Mouse (Mus musculus): ENCODE measurements around the gene Kdf1. TPM values are rescaled to one million over a fixed set of nuclear protein-coding genes. Genes with fewer than 3 reads are reported as not detected.

Gene Kdf1
- polyA plus RNA-seq (2014; fragmentation: Nextera tagmentation; extraction: Ambion mirVana), result 0.20 and 0.58 TPM in 2 replicates

DNA sequence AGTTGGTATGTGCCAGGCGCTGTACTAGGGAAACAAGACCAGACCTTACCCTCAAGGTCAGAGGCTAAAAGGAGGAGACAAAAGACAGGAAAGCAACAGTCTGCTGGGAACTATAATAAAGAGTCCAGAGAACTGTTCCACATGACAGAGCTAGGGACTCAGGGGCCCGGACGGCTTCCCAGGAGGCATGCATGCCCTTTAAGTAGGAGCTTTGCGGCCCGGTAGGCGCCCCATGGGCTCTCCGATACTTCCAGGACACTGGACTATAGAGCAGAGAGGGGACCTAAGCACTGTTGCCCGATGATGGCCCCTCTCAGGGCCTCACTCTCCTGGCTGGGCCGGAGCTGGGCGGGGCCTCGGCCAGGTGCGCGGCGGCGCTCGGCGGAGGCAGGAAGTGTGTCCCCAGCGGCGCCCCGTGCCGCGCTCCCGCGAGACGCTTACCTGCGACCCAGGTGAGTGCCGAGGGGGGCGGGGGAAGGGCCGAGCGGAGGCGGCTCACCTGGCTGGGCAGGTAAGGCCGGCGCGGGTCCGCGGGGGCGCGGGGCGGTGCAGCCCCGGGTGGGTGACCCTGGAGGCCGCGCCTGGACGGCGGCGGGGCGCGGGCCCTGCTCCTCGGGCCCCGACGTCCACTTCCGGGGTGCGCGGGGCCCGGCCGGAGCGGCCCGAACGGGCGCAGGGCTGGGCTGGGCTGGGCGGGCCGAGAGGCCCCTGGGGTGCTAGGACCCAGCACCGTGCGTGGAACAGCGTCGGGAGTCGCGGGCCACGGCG, at the start of gene Kdf1:
TSS of gene Kdf1 (plus strand) at position 363 of the 768 bp plus-strand sequence.
- H3K36me3 ChIP-seq (ENCODE audit: control insufficient read depth, insufficient read depth, low read length), result no peaks in the 10 kb centered on the region
- peaks cover 36% of the 10 kb centered on the region for H3K27me3 ChIP-seq (ENCODE audit: control insufficient read depth, insufficient read depth, low read length)
- H3K4me2 ChIP-seq (ENCODE audit: low read depth, low read length), result peak within 1 kb of the TSS; percentile 26; the same call in 1 of the 2 replicates
- H3K9ac ChIP-seq (replicated peaks; ENCODE audit: low read depth, low read length), result no peak within 1 kb of the TSS
- ATAC-seq (ENCODE audit: low read depth), result no peak
- no peak within 1 kb of the TSS for H3K27ac ChIP-seq (ENCODE audit: low read depth, low read length)
- H3K9me3 ChIP-seq (ENCODE audit: control insufficient read depth, low read length), result no peaks in the 10 kb centered on the region
- no peaks in the 10 kb centered on the region for H3K4me1 ChIP-seq (ENCODE audit: control insufficient read depth, insufficient read depth, low read length)
- 4% methylated on average over 59 of the region's 69 CpGs for WGBS
- H3K4me3 ChIP-seq (ENCODE audit: low read depth, low read length), result peak within 1 kb of the TSS; percentile 21; the same call in 1 of the 2 replicates

- 11% methylated on average over 12 of the region's 12 CpGs for WGBS
- no peak overlapping the region for H3K9ac ChIP-seq (replicated peaks; ENCODE audit: low read depth, low read length)
- no peaks in the 10 kb centered on the region for H3K36me3 ChIP-seq (ENCODE audit: control insufficient read depth, insufficient read depth, low read length)
- H3K4me1 ChIP-seq (ENCODE audit: control insufficient read depth, insufficient read depth, low read length), result no peaks in the 10 kb centered on the region
- H3K4me2 ChIP-seq (ENCODE audit: low read depth, low read length), result no peak overlapping the region
- ATAC-seq (ENCODE audit: low read depth), result no peak
- no peaks in the 10 kb centered on the region for H3K9me3 ChIP-seq (ENCODE audit: control insufficient read depth, low read length)
- H3K27me3 ChIP-seq (ENCODE audit: control insufficient read depth, insufficient read depth, low read length), result no peaks in the 10 kb centered on the region; the same call in 1 of the 2 replicates
- no peak overlapping the region for H3K27ac ChIP-seq (ENCODE audit: low read depth, low read length)
- no peak overlapping the region for H3K4me3 ChIP-seq (ENCODE audit: low read depth, low read length)
Measured at GRCm38 (mm10) chr4:133469122-133469521, 49.6 kb upstream of the Kdf1 start.

GRCm38 (mm10) chr4:133471135-133471821, 47.5 kb upstream of the Kdf1 start:
- ATAC-seq (ENCODE audit: low read depth), result no peak
- no peaks in the 10 kb centered on the region for H3K36me3 ChIP-seq (ENCODE audit: control insufficient read depth, insufficient read depth, low read length)
- no peaks in the 10 kb centered on the region for H3K4me1 ChIP-seq (ENCODE audit: control insufficient read depth, insufficient read depth, low read length)
- H3K9me3 ChIP-seq (ENCODE audit: control insufficient read depth, low read length), result no peaks in the 10 kb centered on the region
- WGBS, result 83% methylated on average over 7 of the region's 7 CpGs
- H3K4me2 ChIP-seq (ENCODE audit: low read depth, low read length), result no peak overlapping the region
- no peak overlapping the region for H3K9ac ChIP-seq (replicated peaks; ENCODE audit: low read depth, low read length)
- no peak overlapping the region for H3K4me3 ChIP-seq (ENCODE audit: low read depth, low read length)
- no peak overlapping the region for H3K27ac ChIP-seq (ENCODE audit: low read depth, low read length)
- H3K27me3 ChIP-seq (ENCODE audit: control insufficient read depth, insufficient read depth, low read length), result no peaks in the 10 kb centered on the region; the same call in 1 of the 2 replicates

DNA sequence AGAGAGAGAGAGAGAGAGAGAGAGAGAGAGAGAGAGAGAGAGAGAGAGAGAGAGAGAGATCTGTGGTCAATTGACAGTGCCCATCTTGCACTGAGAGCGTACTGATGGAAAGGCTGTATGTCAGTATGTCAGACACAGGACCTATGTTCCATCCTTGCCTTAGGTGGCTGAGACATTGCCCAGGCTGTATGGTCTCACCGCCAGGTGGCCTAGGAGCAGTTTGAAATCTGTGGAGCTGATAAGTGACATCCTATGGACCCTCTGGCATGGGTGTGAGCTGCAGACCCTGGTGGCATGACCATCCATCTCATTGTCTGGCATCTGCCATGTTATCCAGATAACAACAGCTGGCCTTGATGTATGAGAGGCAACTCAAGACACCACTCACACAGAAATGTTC, 44.9 kb upstream of the Kdf1 start:
- no peaks in the 10 kb centered on the region for H3K36me3 ChIP-seq (ENCODE audit: control insufficient read depth, insufficient read depth, low read length)
- H3K9ac ChIP-seq (replicated peaks; ENCODE audit: low read depth, low read length), result no peak overlapping the region
- ATAC-seq (ENCODE audit: low read depth), result no peak
- no peaks in the 10 kb centered on the region for H3K4me1 ChIP-seq (ENCODE audit: control insufficient read depth, insufficient read depth, low read length)
- 67% methylated on average over 2 of the region's 2 CpGs for WGBS
- no peaks in the 10 kb centered on the region for H3K9me3 ChIP-seq (ENCODE audit: control insufficient read depth, low read length)
- no peaks in the 10 kb centered on the region; the same call in 1 of the 2 replicates for H3K27me3 ChIP-seq (ENCODE audit: control insufficient read depth, insufficient read depth, low read length)
- H3K27ac ChIP-seq (ENCODE audit: low read depth, low read length), result no peak overlapping the region
- no peak overlapping the region for H3K4me3 ChIP-seq (ENCODE audit: low read depth, low read length)
- H3K4me2 ChIP-seq (ENCODE audit: low read depth, low read length), result no peak overlapping the region

- Histone ChIP-seq H3K9ac (replicated peaks; ENCODE audit: low read depth, low read length) (no peak within 1 kb of the TSS; the same call in 1 of the 2 replicates), H3K4me3 (ENCODE audit: low read depth, low read length) (peak within 1 kb of the TSS; percentile 29), H3K4me1 (ENCODE audit: control insufficient read depth, insufficient read depth, low read length) (no peaks in the 10 kb centered on the region), H3K27ac (ENCODE audit: low read depth, low read length) (no peak within 1 kb of the TSS), H3K36me3 (ENCODE audit: control insufficient read depth, insufficient read depth, low read length) (no peaks in the 10 kb centered on the region), H3K9me3 (ENCODE audit: control insufficient read depth, low read length) (no peaks in the 10 kb centered on the region), H3K27me3 (ENCODE audit: control insufficient read depth, insufficient read depth, low read length) (peaks cover 14% of the 10 kb centered on the region), H3K4me2 (ENCODE audit: low read depth, low read length) (peak within 1 kb of the TSS; percentile 46)
- 3% methylated on average over 29 of the region's 29 CpGs for WGBS
- ATAC-seq (ENCODE audit: low read depth), result peak; percentile 96
Measured at GRCm38 (mm10) chr4:133479458-133480184, 39.1 kb upstream of the Kdf1 start, which contains the start of gene Tent5b. Tent5b (plus strand) TSS chr4:133480132.

DNA sequence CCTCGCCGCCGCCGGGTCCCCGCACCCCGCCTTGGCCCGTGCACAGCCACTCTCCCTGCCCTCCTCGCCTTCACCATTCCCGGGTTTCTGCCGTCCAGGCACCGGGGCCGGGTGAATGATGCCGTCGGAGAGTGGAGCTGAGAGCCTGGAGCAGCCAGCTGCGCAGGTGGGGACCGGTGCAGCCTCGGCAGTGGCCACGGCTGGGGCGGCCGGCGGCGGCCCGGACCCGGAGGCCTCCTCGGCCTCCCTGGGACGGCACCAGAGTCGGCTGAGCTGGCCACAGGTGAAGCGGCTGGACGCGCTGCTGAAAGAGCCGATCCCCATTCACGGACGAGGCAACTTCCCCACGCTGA, 38.6 kb upstream of the Kdf1 start:
- Histone ChIP-seq H3K4me2 (ENCODE audit: low read depth, low read length) (peak overlapping the region; percentile 46), H3K27me3 (ENCODE audit: control insufficient read depth, insufficient read depth, low read length) (peaks cover 14% of the 10 kb centered on the region), H3K9me3 (ENCODE audit: control insufficient read depth, low read length) (no peaks in the 10 kb centered on the region), H3K4me1 (ENCODE audit: control insufficient read depth, insufficient read depth, low read length) (no peaks in the 10 kb centered on the region), H3K36me3 (ENCODE audit: control insufficient read depth, insufficient read depth, low read length) (no peaks in the 10 kb centered on the region), H3K9ac (replicated peaks; ENCODE audit: low read depth, low read length) (no peak overlapping the region; the same call in 1 of the 2 replicates), H3K27ac (ENCODE audit: low read depth, low read length) (no peak overlapping the region), H3K4me3 (ENCODE audit: low read depth, low read length) (peak overlapping the region; percentile 29)
- no peak for ATAC-seq (ENCODE audit: low read depth)
- 6% methylated on average over 30 of the region's 34 CpGs for WGBS

GRCm38 (mm10) chr4:133480754-133481153, 38.0 kb upstream of the Kdf1 start:
- no peak for ATAC-seq (ENCODE audit: low read depth)
- Histone ChIP-seq H3K4me3 (ENCODE audit: low read depth, low read length) (no peak overlapping the region), H3K27me3 (ENCODE audit: control insufficient read depth, insufficient read depth, low read length) (peaks cover 14% of the 10 kb centered on the region), H3K9ac (replicated peaks; ENCODE audit: low read depth, low read length) (no peak overlapping the region), H3K4me1 (ENCODE audit: control insufficient read depth, insufficient read depth, low read length) (no peaks in the 10 kb centered on the region), H3K36me3 (ENCODE audit: control insufficient read depth, insufficient read depth, low read length) (no peaks in the 10 kb centered on the region), H3K4me2 (ENCODE audit: low read depth, low read length) (no peak overlapping the region), H3K27ac (ENCODE audit: low read depth, low read length) (no peak overlapping the region), H3K9me3 (ENCODE audit: control insufficient read depth, low read length) (no peaks in the 10 kb centered on the region)
- 46% methylated on average over 6 of the region's 6 CpGs for WGBS

DNA sequence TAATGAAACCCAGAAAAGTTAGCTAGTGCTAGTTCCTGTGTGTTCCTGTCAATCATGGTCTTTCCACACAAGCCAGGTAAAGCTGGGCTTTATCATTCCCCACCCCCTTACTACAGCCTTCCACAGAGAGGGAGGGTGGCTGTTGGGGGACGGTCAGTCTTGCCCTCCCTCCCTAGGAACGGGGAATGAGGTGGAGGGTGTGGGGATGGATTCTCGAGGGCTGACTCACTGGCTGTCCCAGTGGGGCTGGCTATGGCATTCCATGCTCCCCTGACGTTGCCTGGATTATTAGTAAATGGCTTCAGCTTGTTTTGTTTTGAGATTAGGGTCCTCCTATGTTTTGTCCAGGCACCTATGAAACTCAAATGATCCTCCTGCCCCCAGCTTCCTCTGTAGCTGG, 37.3 kb upstream of the Kdf1 start:
- Histone ChIP-seq H3K4me2 (ENCODE audit: low read depth, low read length) (no peak overlapping the region), H3K27me3 (ENCODE audit: control insufficient read depth, insufficient read depth, low read length) (peaks cover 14% of the 10 kb centered on the region), H3K9ac (replicated peaks; ENCODE audit: low read depth, low read length) (no peak overlapping the region), H3K4me3 (ENCODE audit: low read depth, low read length) (no peak overlapping the region), H3K27ac (ENCODE audit: low read depth, low read length) (no peak overlapping the region), H3K4me1 (ENCODE audit: control insufficient read depth, insufficient read depth, low read length) (no peaks in the 10 kb centered on the region), H3K9me3 (ENCODE audit: control insufficient read depth, low read length) (no peaks in the 10 kb centered on the region), H3K36me3 (ENCODE audit: control insufficient read depth, insufficient read depth, low read length) (no peaks in the 10 kb centered on the region)
- 56% methylated on average over 4 of the region's 4 CpGs for WGBS
- no peak for ATAC-seq (ENCODE audit: low read depth)
